Mouse (Mus musculus) CH12.LX (cell line): ENCODE data around the gene Ccdc170. TPM values are rescaled to one million over a fixed set of nuclear protein-coding genes. Genes with fewer than 3 reads are reported as not detected.

Experiments
- DNase-seq: peaks from one replicate; pipeline ENCODE4 v3.0.0-alpha.2; 2013; ENCODE audit errors: extremely low read depth
- H3K27ac ChIP-seq: 2 replicates; pipeline ENCODE4 v1.5.1; 2012; ENCODE audit warnings: low read depth, mild to moderate bottlenecking, control low read depth, moderate library complexity; ENCODE audit not compliant: insufficient read depth
- H3K27me3 ChIP-seq: replicated peaks from 2 replicates; pipeline ENCODE3; 2012; ENCODE audit warnings: inconsistent platforms
- H3K36me3 ChIP-seq, 2 experiments: replicated peaks in 1 of 2; 2 replicates each; pipeline versions ENCODE3 to v1.6.1; 2012; ENCODE audit warnings: inconsistent platforms in 1 of 2, low read length in 1 of 2, mild to moderate bottlenecking in 1 of 2, mixed read lengths in 1 of 2, moderate library complexity in 1 of 2; ENCODE audit not compliant: control insufficient read depth in 1 of 2, insufficient read depth in 1 of 2
- H3K4me1 ChIP-seq, 2 experiments: 2 replicates each; pipeline ENCODE4 v1.6.1; 2012; ENCODE audit warnings: inconsistent platforms in 1 of 2, moderate library complexity in 1 of 2; ENCODE audit not compliant: insufficient read depth in 2 of 2, control insufficient read depth in 1 of 2
- H3K4me2 ChIP-seq: 2 replicates; pipeline ENCODE4 v1.6.1; 2012; ENCODE audit warnings: low read depth, mild to moderate bottlenecking, control low read depth; ENCODE audit not compliant: poor library complexity, insufficient read depth, severe bottlenecking
- H3K4me3 ChIP-seq, 3 experiments: fragments of 150-350 bp in 1 of 3; sonication (generic) in 1 of 3; replicated peaks in 1 of 3; 2 replicates each; pipeline versions ENCODE3 to v1.5.1; 2011 to 2012; ENCODE audit warnings: low read depth in 2 of 3, low read length in 2 of 3, mild to moderate bottlenecking in 2 of 3, moderate library complexity in 2 of 3, control low read depth in 1 of 3, improper control_type of control experiment in 1 of 3, inconsistent platforms in 1 of 3, mixed read lengths in 1 of 3; ENCODE audit not compliant: poor library complexity in 1 of 3
- H3K79me2 ChIP-seq: replicated peaks from 2 replicates; pipeline ENCODE4 v1.6.1; 2012; ENCODE audit warnings: mild to moderate bottlenecking, moderate library complexity; ENCODE audit not compliant: control insufficient read depth, poor library complexity, insufficient read depth, severe bottlenecking; ENCODE audit errors: extremely low read depth
- H3K9ac ChIP-seq: 2 replicates; pipeline ENCODE4 v1.6.1; 2012; ENCODE audit warnings: low read depth, mild to moderate bottlenecking, control low read depth, moderate library complexity; ENCODE audit not compliant: insufficient read depth
- H3K9me3 ChIP-seq: replicated peaks from 2 replicates; pipeline ENCODE3; 2012; ENCODE audit warnings: low read length, inconsistent platforms, mixed read lengths
- CHD1 ChIP-seq: IDR thresholded peaks from 2 replicates; pipeline ENCODE4 v1.6.1; 2012; ENCODE audit warnings: low read depth, low read length, improper control_type of control experiment, inconsistent platforms
- ELF1 ChIP-seq: IDR thresholded peaks from 2 replicates; pipeline ENCODE4 v1.6.1; 2014; ENCODE audit warnings: low read depth, mild to moderate bottlenecking, inconsistent platforms, low read length, improper control_type of control experiment
- EP300 ChIP-seq: IDR thresholded peaks from 2 replicates; pipeline ENCODE4 v1.6.1; 2011; ENCODE audit warnings: low read length, improper control_type of control experiment
- ETS1 ChIP-seq: conservative IDR thresholded peaks from 2 replicates; pipeline ENCODE4 v1.6.1; 2012; ENCODE audit warnings: low read depth, mild to moderate bottlenecking, inconsistent platforms, low read length, improper control_type of control experiment, moderate library complexity
- JUN ChIP-seq: IDR thresholded peaks from 2 replicates; pipeline ENCODE4 v1.6.1; 2011; ENCODE audit warnings: low read depth, mild to moderate bottlenecking, low read length, improper control_type of control experiment, moderate library complexity; ENCODE audit not compliant: insufficient read depth
- MAX ChIP-seq: IDR thresholded peaks from 2 replicates; pipeline ENCODE4 v1.6.1; 2011; ENCODE audit warnings: low read length, improper control_type of control experiment
- MEF2A ChIP-seq: IDR thresholded peaks from 2 replicates; pipeline ENCODE4 v1.6.1; 2014; ENCODE audit warnings: low read depth, mild to moderate bottlenecking, inconsistent platforms, low read length, improper control_type of control experiment, borderline replicate concordance
- NELFE ChIP-seq: IDR thresholded peaks from 2 replicates; pipeline ENCODE4 v1.6.1; 2011; ENCODE audit warnings: low read depth, low read length, improper control_type of control experiment
- NRF1 ChIP-seq: IDR thresholded peaks from 2 replicates; pipeline ENCODE4 v1.6.1; 2014; ENCODE audit warnings: low read depth, mild to moderate bottlenecking, inconsistent platforms, low read length, improper control_type of control experiment, moderate library complexity
- SIN3A ChIP-seq: IDR thresholded peaks from 2 replicates; pipeline ENCODE4 v1.6.1; 2012; ENCODE audit warnings: low read length, improper control_type of control experiment, inconsistent platforms
- SMC3 ChIP-seq: IDR thresholded peaks from 2 replicates; pipeline ENCODE4 v1.6.1; 2011; ENCODE audit warnings: low read depth, low read length, improper control_type of control experiment
- TBP ChIP-seq: conservative IDR thresholded peaks from 2 replicates; pipeline ENCODE4 v1.6.1; 2011; ENCODE audit warnings: low read depth, low read length, improper control_type of control experiment
- ZC3H11A ChIP-seq: IDR thresholded peaks from 2 replicates; pipeline ENCODE4 v1.6.1; 2012; ENCODE audit warnings: low read depth, mild to moderate bottlenecking, inconsistent platforms, low read length, improper control_type of control experiment
- dilution Hi-C: fragments of 300-500 bp; cut with MboI; formaldehyde crosslinking; loops from 2 replicates; pipeline ENCODE4 v1.14.3; 2020; ENCODE audit warnings: low sequenced_read_pairs; ENCODE audit not compliant: extremely low pct_unique_long_range_greater_than_20kb, extremely low pct_ligation_motif_present
- in situ Hi-C: fragments of 300-500 bp; cut with MboI; formaldehyde crosslinking; loops from 3 replicates; pipeline ENCODE4 v1.14.3; 2019; ENCODE audit warnings: low sequenced_read_pairs, low pct_ligation_motif_present, low pct_unique_long_range_greater_than_20kb, mixed read lengths
- polyA plus RNA-seq: library from polyadenylated mRNA; unstranded; fragments of >175 nt; gene quantifications from 2 replicates; pipeline ENCODE4 v1.2.1, GENCODE M21; 2012; ENCODE audit warnings: low read depth; ENCODE audit not compliant: insufficient read length
- total RNA-seq, 2 experiments: library from RNA; depleted of rRNA; stranded (reverse); fragments of 300-350 nt in 1 of 2; fragments of >200 nt in 1 of 2; gene quantifications; 2 replicates each; pipeline ENCODE4 v1.2.3; 2012 to 2014

Gene Ccdc170
- not detected in 2 replicates for total RNA-seq (2012; rRNA removed)
- not detected in 2 replicates for total RNA-seq (2014; rRNA removed)
- polyA plus RNA-seq: not detected in 2 replicates

DNA sequence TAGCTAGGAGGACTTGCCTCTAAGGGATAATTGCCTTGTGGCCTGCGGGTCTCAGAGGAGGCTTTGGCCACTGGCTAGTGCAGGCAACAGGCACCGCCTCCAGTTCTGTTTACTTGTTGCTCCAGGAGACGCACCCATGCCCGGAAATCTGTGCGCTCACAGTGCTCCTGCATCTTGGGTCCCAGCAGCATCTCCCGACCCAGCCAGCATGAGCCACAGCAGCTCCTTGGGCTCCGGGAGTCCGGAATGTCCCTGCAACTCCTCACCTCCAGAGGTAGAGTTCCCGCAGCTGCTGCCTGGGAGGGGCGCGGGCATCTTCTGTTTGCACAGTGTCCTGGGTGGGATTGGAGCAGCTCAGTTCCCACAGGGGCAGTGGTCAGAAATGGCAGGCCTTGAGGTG is at the start of gene Ccdc170:
Ccdc170 (plus strand) TSS at position 148 of the 400 bp plus-strand sequence.
- H3K9me3 ChIP-seq: peaks cover 9% of the 10 kb centered on the region
- no peak within 1 kb of the TSS for H3K27ac ChIP-seq
- no peak for TF ChIP-seq EP300
- TF ChIP-seq CHD1: no peak
- no peak for TF ChIP-seq TBP
- no peak for TF ChIP-seq NELFE
- TF ChIP-seq JUN: no peak
- TF ChIP-seq ETS1: no peak
- TF ChIP-seq, all 38 proteins: peak for 0
- Histone ChIP-seq H3K4me1 (peaks cover 3 to 8% of the 10 kb centered on the region in 2 experiments; a peak in 3 of 4 replicates), H3K36me3 (no peaks in the 10 kb centered on the region), H3K27me3 (no peaks in the 10 kb centered on the region), H3K4me3 (no peak within 1 kb of the TSS), H3K79me2 (no peaks in the 10 kb centered on the region), H3K9ac (no peak within 1 kb of the TSS), H3K4me2 (no peak within 1 kb of the TSS)
- no peak for DNase-seq
- in situ Hi-C loops: no loop called here
- dilution Hi-C loops: no loop called here

DNA sequence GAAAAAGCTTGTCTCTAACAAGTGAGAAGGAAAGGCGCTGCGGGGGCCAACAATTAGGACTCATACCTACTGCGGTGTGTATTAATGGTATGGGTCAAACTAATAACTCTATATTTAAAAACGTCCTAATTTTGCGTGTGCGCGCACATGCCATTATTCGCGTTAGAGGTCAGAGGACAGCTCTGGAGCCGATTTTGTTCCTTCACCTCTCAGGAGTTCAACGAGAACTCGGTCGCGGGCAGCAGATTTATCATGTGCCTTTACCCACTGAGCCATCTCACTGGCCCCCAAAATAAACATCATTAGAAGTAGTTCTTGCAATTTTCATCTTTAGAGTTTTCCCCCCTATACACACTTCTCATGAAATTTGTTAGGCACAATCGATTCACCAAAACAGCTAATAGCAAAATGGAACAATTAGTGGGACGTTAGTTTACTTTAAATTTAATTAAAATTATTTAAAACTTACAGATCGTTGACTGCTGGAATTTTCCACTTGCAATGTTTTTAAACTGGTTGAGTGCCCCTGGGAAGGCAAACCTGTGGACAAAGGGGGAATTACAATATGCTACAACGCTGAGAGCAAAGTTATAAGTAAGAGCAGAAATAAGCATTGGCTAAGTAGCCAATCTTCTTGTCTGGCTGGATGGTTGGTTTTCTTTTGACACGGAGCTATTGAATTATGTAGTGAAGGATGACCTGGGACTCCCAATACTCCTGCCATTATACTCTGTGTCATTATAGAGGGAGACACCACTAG is 49.1 kb upstream of the Ccdc170 start:
- in situ Hi-C loops: no loop called here
- peaks cover 22 to 45% of the 10 kb centered on the region in 2 experiments for H3K36me3 ChIP-seq
- H3K27ac ChIP-seq: peak overlapping the region; percentile 81
- DNase-seq: no peak
- no peaks in the 10 kb centered on the region for H3K27me3 ChIP-seq
- peak overlapping the region; percentile 82 for H3K4me2 ChIP-seq
- H3K79me2 ChIP-seq: peaks cover 31% of the 10 kb centered on the region
- no peaks in the 10 kb centered on the region for H3K9me3 ChIP-seq
- peaks cover 7 to 52% of the 10 kb centered on the region in 2 experiments for H3K4me1 ChIP-seq
- dilution Hi-C loops: no loop called here
- H3K9ac ChIP-seq: peak overlapping the region; percentile 96
- H3K4me3 ChIP-seq: peak overlapping the region; percentile 73 to 95 (median 89)
- TF ChIP-seq SIN3A (peak; percentile 27), MEF2A (no peak), SMC3 (no peak), ZC3H11A (no peak), MAX (no peak), ETS1 (no peak), ELF1 (no peak), NRF1 (no peak)
